Mouse (Mus musculus) thymus, adult 2 months (tissue): Measurements from ENCODE around the gene Nr2f2.

ENCODE experiments used
- CTCF ChIP-seq: fragments of 200-500 bp; IDR thresholded peaks from 2 replicates; pipeline ENCODE4 v1.5.1; 2012; ENCODE audit warnings: mild to moderate bottlenecking, control low read depth, low read length, moderate library complexity, borderline replicate concordance; ENCODE audit not compliant: control insufficient read depth, poor library complexity, insufficient read depth; ENCODE audit errors: extremely low read depth
- POLR2A ChIP-seq: fragments of 200-500 bp; IDR thresholded peaks from 2 replicates; pipeline ENCODE4 v1.6.1; 2012; ENCODE audit warnings: mild to moderate bottlenecking, low read length, control low read depth, moderate library complexity; ENCODE audit not compliant: control insufficient read depth, poor library complexity, insufficient read depth; ENCODE audit errors: extremely low read depth

DNA sequence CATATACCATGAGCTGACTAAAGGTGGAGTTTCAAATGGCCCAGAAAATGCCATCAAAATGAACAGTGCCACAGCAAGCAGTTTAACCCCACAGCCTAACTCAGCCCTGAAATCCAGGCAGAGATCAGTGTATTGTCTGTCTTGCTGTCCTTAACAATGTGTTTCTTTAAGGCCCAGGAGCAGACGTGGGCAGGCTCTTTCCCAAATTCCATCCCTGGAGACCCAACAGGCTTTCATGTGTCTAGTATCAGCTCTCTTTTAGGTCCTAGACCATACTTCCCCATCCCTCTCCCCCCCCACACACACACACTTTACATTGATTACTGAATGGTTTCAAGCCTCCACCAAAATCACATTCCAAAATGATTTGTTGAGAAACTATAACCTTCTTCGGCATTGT, 24.5 kb downstream of the Nr2f2 start:
- TF ChIP-seq CTCF (no peak), POLR2A (no peak)
